Mouse (Mus musculus): ENCODE results near the gene Wbp1. TPM values are rescaled to one million over a fixed set of nuclear protein-coding genes. Genes with fewer than 3 reads are reported as not detected.
A peak's percentile ranks its signal among the peaks of the same experiment; 100 is the strongest.

The Wbp1 gene
- total and polyA plus RNA-seq, 3 experiments, result 19.3 to 27.5 (median 24.1) TPM

DNA sequence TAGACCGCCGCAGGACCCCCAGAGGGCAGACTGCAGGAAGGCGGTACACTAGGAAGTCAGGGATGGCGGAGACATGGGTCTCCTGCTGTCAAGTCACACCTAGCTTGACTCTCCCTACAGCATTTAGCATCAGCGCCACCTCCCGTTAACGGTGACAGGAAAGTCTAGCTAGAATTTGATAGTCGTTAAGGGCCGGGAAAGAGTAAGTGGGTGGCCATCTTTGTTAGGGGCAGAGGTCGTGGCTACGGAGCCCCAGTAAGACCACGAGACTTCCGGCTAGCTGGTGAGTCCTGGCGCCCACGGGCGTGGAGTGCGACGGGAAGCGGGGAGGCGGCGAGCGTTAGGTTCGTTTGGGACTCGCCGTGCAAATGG is 20.1 kb downstream of the Wbp1 start, which contains the start of the genes Ccdc142 and Gm42688 (continued):
- no peak for TF ChIP-seq POLR2AphosphoS2 (IDR thresholded peaks at IDR 0.05; ENCODE audit: low read depth, low read length)
- no peak for TF ChIP-seq EP300 (IDR thresholded peaks at IDR 0.05; ENCODE audit: low read length)
- no peak for TF ChIP-seq ZMIZ1 (IDR thresholded peaks at IDR 0.05; ENCODE audit: low read depth, low read length)
- no peak for TF ChIP-seq PAX5 (IDR thresholded peaks at IDR 0.05; ENCODE audit: low read length)
- peak; percentile 65; the same call in 1 of the 2 replicates for TF ChIP-seq NELFE (IDR thresholded peaks at IDR 0.05; ENCODE audit: low read depth, low read length)
- peak; percentile 76; the same call in 1 of the 2 replicates for TF ChIP-seq KAT2A (IDR thresholded peaks at IDR 0.05; ENCODE audit: insufficient replicate concordance, low read length)

DNA sequence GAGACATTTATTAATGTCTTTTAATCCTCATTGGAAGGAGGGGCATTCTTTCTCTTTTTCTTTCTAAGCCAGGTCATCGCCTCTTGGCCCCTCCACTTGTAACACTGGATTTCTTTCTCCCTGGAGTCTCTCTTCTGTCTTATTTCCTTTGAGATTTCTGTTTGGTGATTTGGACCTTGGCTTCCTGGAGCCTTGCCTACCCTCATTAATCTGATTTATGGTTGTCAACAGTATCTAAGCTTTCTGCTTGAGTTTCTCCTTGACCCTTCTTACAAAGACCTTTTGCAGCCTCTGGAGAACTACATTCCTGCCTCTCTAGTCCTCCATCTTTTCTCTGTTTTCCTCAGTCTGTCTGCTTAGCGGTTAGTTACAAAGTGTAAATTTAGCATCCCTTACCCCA is 22.9 kb downstream of the Wbp1 start:
- H3K9ac ChIP-seq (ENCODE audit: insufficient read depth, low read depth), result no peak overlapping the region
- no peak overlapping the region for H3K4me3 ChIP-seq (replicated peaks in 1 of 3; ENCODE audit: low read depth in 2 of 3, low read length in 2 of 3, poor library complexity in 1 of 3)
- dilution Hi-C loops (cut with MboI; ENCODE audit: extremely low pct_ligation_motif_present, extremely low pct_unique_long_range_greater_than_20kb, low sequenced_read_pairs), result no loop called here
- in situ Hi-C loops (cut with MboI; ENCODE audit: low pct_ligation_motif_present, low pct_unique_long_range_greater_than_20kb, low sequenced_read_pairs), result no loop called here
- DNase-seq (ENCODE audit: extremely low read depth), result no peak
- H3K36me3 ChIP-seq (replicated peaks in 1 of 2; ENCODE audit: control insufficient read depth in 1 of 2, insufficient read depth in 1 of 2, low read length in 1 of 2), result peaks cover 0 to 6% of the 10 kb centered on the region in 2 experiments
- H3K4me2 ChIP-seq (ENCODE audit: insufficient read depth, low read depth, poor library complexity, severe bottlenecking), result no peak overlapping the region
- no peaks in the 10 kb centered on the region for H3K79me2 ChIP-seq (replicated peaks; ENCODE audit: control insufficient read depth, extremely low read depth, insufficient read depth, poor library complexity, severe bottlenecking)
- H3K4me1 ChIP-seq (ENCODE audit: control insufficient read depth in 1 of 2, insufficient read depth in 2 of 2), result peaks cover 8 to 22% of the 10 kb centered on the region in 2 experiments
- H3K27me3 ChIP-seq (replicated peaks), result peaks cover 10% of the 10 kb centered on the region
- TF ChIP-seq MAFK (IDR thresholded peaks at IDR 0.05; ENCODE audit: insufficient replicate concordance, low read length) (no peak), ELF1 (IDR thresholded peaks at IDR 0.05; ENCODE audit: low read depth, low read length) (no peak), ZC3H11A (IDR thresholded peaks at IDR 0.05; ENCODE audit: low read depth, low read length) (no peak), TBP (conservative IDR thresholded peaks at IDR 0.05; ENCODE audit: low read depth, low read length) (no peak), NELFE (IDR thresholded peaks at IDR 0.05; ENCODE audit: low read depth, low read length) (no peak), TCF12 (IDR thresholded peaks at IDR 0.05; ENCODE audit: low read depth, low read length) (no peak), SIN3A (IDR thresholded peaks at IDR 0.05; ENCODE audit: low read length) (no peak), EP300 (IDR thresholded peaks at IDR 0.05; ENCODE audit: low read length) (no peak), RCOR1 (conservative IDR thresholded peaks at IDR 0.05; ENCODE audit: low read depth, low read length) (no peak), RAD21 (IDR thresholded peaks at IDR 0.05; ENCODE audit: low read depth, low read length) (no peak), SMC3 (IDR thresholded peaks at IDR 0.05; ENCODE audit: low read depth, low read length) (no peak), MAZ (IDR thresholded peaks at IDR 0.05; ENCODE audit: low read depth, low read length) (no peak), MXI1 (IDR thresholded peaks at IDR 0.05; ENCODE audit: low read depth, low read length) (no peak), JUN (IDR thresholded peaks at IDR 0.05; ENCODE audit: insufficient read depth, low read depth, low read length) (no peak), ZKSCAN1 (IDR thresholded peaks at IDR 0.05; ENCODE audit: borderline replicate concordance, low read depth, low read length) (no peak), NRF1 (IDR thresholded peaks at IDR 0.05; ENCODE audit: low read depth, low read length) (no peak), ETS1 (conservative IDR thresholded peaks at IDR 0.05; ENCODE audit: low read depth, low read length) (no peak), JUND (conservative IDR thresholded peaks at IDR 0.05; ENCODE audit: low read depth, low read length) (no peak)
- no peak overlapping the region for H3K27ac ChIP-seq (ENCODE audit: insufficient read depth, low read depth)
- H3K9me3 ChIP-seq (replicated peaks; ENCODE audit: low read length), result peaks cover 6% of the 10 kb centered on the region
